Mouse (Mus musculus) heart, embryonic 14.5 days (tissue): ENCODE results near the gene Gast. TPM values are rescaled to one million over a fixed set of nuclear protein-coding genes. Genes with fewer than 3 reads are reported as not detected.

ENCODE experiments used
- ATAC-seq: fragments of 200-750 bp; cut with Nextera tagmentation; 2 replicates; pipeline ENCODE4 v1.8.0; 2017; ENCODE audit warnings: low read depth, moderate TSS enrichment; ENCODE audit not compliant: insufficient number of reproducible peaks, insufficient read depth, low FRiP score
- H3K27ac ChIP-seq, 2 experiments: fragments of 200-500 bp in 1 of 2; fragments of 300-500 bp in 1 of 2; sonication (generic) in 1 of 2; replicated peaks in 1 of 2; 2 replicates each; pipeline ENCODE4 v1.5.1; 2012 to 2014; ENCODE audit warnings: low read depth in 2 of 2, low read length in 2 of 2, control low read depth in 1 of 2, mild to moderate bottlenecking in 1 of 2, mixed read lengths in 1 of 2; ENCODE audit not compliant: control insufficient read depth in 1 of 2, insufficient read depth in 1 of 2
- H3K27me3 ChIP-seq: fragments of 300-500 bp; sonication (generic); 2 replicates; pipeline ENCODE4 v1.6.1; 2014; ENCODE audit warnings: mild to moderate bottlenecking, low read length, control low read depth; ENCODE audit not compliant: control insufficient read depth, insufficient read depth
- H3K36me3 ChIP-seq: fragments of 300-500 bp; sonication (generic); 2 replicates; pipeline ENCODE4 v1.6.1; 2014; ENCODE audit warnings: mild to moderate bottlenecking, control low read depth, low read length, mixed read lengths; ENCODE audit not compliant: control insufficient read depth, insufficient read depth
- H3K4me1 ChIP-seq, 2 experiments: fragments of 200-500 bp in 1 of 2; fragments of 300-500 bp in 1 of 2; sonication (generic) in 1 of 2; 2 replicates each; pipeline ENCODE4 v1.6.1; 2012 to 2014; ENCODE audit warnings: low read length in 2 of 2, control low read depth in 1 of 2, mixed read lengths in 1 of 2; ENCODE audit not compliant: control insufficient read depth in 2 of 2, insufficient read depth in 2 of 2
- H3K4me2 ChIP-seq: fragments of 300-500 bp; sonication (generic); 2 replicates; pipeline ENCODE4 v1.6.1; 2014; ENCODE audit warnings: mild to moderate bottlenecking, low read length
- H3K4me3 ChIP-seq, 2 experiments: fragments of 200-500 bp in 1 of 2; fragments of 300-500 bp in 1 of 2; sonication (generic) in 1 of 2; 2 replicates each; pipeline ENCODE4 v1.5.1; 2012 to 2014; ENCODE audit warnings: low read length in 2 of 2, mild to moderate bottlenecking in 2 of 2, control low read depth in 1 of 2, low read depth in 1 of 2, moderate library complexity in 1 of 2; ENCODE audit not compliant: control insufficient read depth in 1 of 2, insufficient read depth in 1 of 2
- H3K9ac ChIP-seq: fragments of 300-500 bp; sonication (generic); 2 replicates; pipeline ENCODE4 v1.6.1; 2014; ENCODE audit warnings: mild to moderate bottlenecking, low read length
- H3K9me3 ChIP-seq: fragments of 300-500 bp; sonication (generic); 2 replicates; pipeline ENCODE4 v1.6.1; 2016; ENCODE audit warnings: low read length, control low read depth; ENCODE audit not compliant: control insufficient read depth
- WGBS: fragments of 180-500 bp; shearing (Covaris S2); extraction: QIAGEN DNeasy Blood & Tissue Kit; methylation state at CpG from one replicate; pipeline ENCODE4 v1.1.7; 2014; 5-methylcytosine and 5-hydroxymethylcytosine counted together
- polyA plus RNA-seq: library from polyadenylated mRNA; unstranded; fragments of >200 nt; fragmentation: Nextera tagmentation; extraction: Ambion mirVana; gene quantifications from 2 replicates; pipeline ENCODE4 v1.2.1, GENCODE M21; 2014

The Gast gene
- polyA plus RNA-seq, 1 experiment from 2014 or later = not detected

GRCm38 (mm10) chr11:100313424-100313823 lies 20.8 kb upstream of the Gast start:
- no peak for ATAC-seq
- Histone ChIP-seq H3K36me3 (no peaks in the 10 kb centered on the region), H3K9me3 (no peaks in the 10 kb centered on the region), H3K27me3 (no peaks in the 10 kb centered on the region), H3K27ac (no peak overlapping the region), H3K9ac (no peak overlapping the region), H3K4me3 (no peak overlapping the region), H3K4me1 (peaks cover 4 to 15% of the 10 kb centered on the region in 2 experiments; a peak in 3 of 4 replicates), H3K4me2 (no peak overlapping the region)
- whole genome bisulfite sequencing = 82% methylated on average over 6 of the region's 6 CpGs

GRCm38 (mm10) chr11:100315439-100315838 lies 18.8 kb upstream of the Gast start:
- H3K27me3 ChIP-seq = no peaks in the 10 kb centered on the region
- H3K9ac ChIP-seq = no peak overlapping the region
- WGBS = 83% methylated on average over 5 of the region's 5 CpGs
- H3K9me3 ChIP-seq = no peaks in the 10 kb centered on the region
- H3K4me2 ChIP-seq = no peak overlapping the region
- H3K4me3 ChIP-seq = no peak overlapping the region
- no peak for ATAC-seq
- H3K4me1 ChIP-seq = peaks cover 4 to 15% of the 10 kb centered on the region in 2 experiments; a peak in 3 of 4 replicates
- H3K27ac ChIP-seq = no peak overlapping the region
- H3K36me3 ChIP-seq = peaks cover under 1% of the 10 kb centered on the region

GRCm38 (mm10) chr11:100317826-100318380 lies 16.3 kb upstream of the Gast start:
- Histone ChIP-seq H3K36me3 (peaks cover 22% of the 10 kb centered on the region), H3K9me3 (no peaks in the 10 kb centered on the region), H3K4me2 (no peak overlapping the region), H3K27me3 (no peaks in the 10 kb centered on the region), H3K4me3 (no peak overlapping the region), H3K27ac (no peak overlapping the region), H3K9ac (no peak overlapping the region), H3K4me1 (peaks cover 0 to 8% of the 10 kb centered on the region in 2 experiments; a peak in 1 of 4 replicates)
- WGBS = 65% methylated on average over 6 of the region's 6 CpGs
- no peak for ATAC-seq

- ATAC-seq = no peak
- Histone ChIP-seq H3K4me3 (peak overlapping the region; percentile 44 to 74; a peak in 3 of 4 replicates), H3K9me3 (no peaks in the 10 kb centered on the region), H3K9ac (peak overlapping the region; percentile 58), H3K27ac (peak overlapping the region in 1 of 2 experiments; percentile 99; a peak in 1 of 4 replicates), H3K4me1 (peaks cover 0 to 8% of the 10 kb centered on the region in 2 experiments; a peak in 1 of 4 replicates), H3K36me3 (peaks cover 22% of the 10 kb centered on the region), H3K4me2 (peak overlapping the region; percentile 76), H3K27me3 (no peaks in the 10 kb centered on the region)
- 80% methylated on average over 10 of the region's 10 CpGs for WGBS
These were observed 15.4 kb upstream of the Gast start for GRCm38 (mm10) chr11:100318529-100319451.

- Histone ChIP-seq H3K4me1 (peaks cover 0 to 8% of the 10 kb centered on the region in 2 experiments; a peak in 1 of 4 replicates), H3K27ac (peak within 1 kb of the TSS; percentile 86 to 99), H3K4me3 (peak within 1 kb of the TSS; percentile 59 to 74), H3K27me3 (no peaks in the 10 kb centered on the region), H3K4me2 (peak within 1 kb of the TSS; percentile 89), H3K36me3 (peaks cover 22% of the 10 kb centered on the region), H3K9ac (peak within 1 kb of the TSS; percentile 95), H3K9me3 (no peaks in the 10 kb centered on the region)
- ATAC-seq = peak; percentile 91
- WGBS = 1% methylated on average over 50 of the region's 58 CpGs
These were observed 14.6 kb upstream of the Gast start, which contains the start of gene Eif1 for GRCm38 (mm10) chr11:100319492-100320171. Gene Eif1, plus strand, starts transcription at chr11:100319885.

- H3K36me3 ChIP-seq = peaks cover 22% of the 10 kb centered on the region
- ATAC-seq = peak; percentile 88
- under 1% methylated on average over 32 of the region's 40 CpGs for WGBS
- H3K4me3 ChIP-seq = peak overlapping the region; percentile 59 to 74
- H3K9ac ChIP-seq = peak overlapping the region; percentile 95
- peak overlapping the region; percentile 86 to 99 for H3K27ac ChIP-seq
- H3K4me1 ChIP-seq = peaks cover 0 to 8% of the 10 kb centered on the region in 2 experiments; a peak in 1 of 4 replicates
- peak overlapping the region; percentile 89 for H3K4me2 ChIP-seq
- H3K27me3 ChIP-seq = no peaks in the 10 kb centered on the region
- H3K9me3 ChIP-seq = no peaks in the 10 kb centered on the region
These were observed 14.0 kb upstream of the Gast start for GRCm38 (mm10) chr11:100320172-100320630.
